Mouse (Mus musculus): ENCODE data around the gene Timp3. TPM values are rescaled to one million over a fixed set of nuclear protein-coding genes. Genes with fewer than 3 reads are reported as not detected.

Gene Timp3
- total and polyA plus RNA-seq, 3 experiments, result not detected

DNA sequence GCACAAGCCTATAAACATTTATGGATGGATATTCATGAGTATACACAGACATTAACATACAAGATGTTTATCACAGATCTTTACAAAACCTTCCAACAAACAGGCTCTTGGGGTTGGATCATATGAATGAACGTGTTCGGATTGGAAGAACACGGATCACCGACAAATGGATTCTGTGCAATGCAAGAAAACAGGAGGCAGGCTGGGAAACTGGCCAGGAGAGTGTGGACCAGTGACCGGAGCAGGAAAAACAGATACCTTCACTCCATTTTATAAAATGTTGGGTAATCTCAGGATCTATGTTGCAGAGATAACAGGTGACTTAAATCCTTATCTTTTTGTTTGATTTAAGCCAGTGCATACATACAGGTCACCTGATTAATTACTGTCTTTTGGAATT is 20.0 kb downstream of the Timp3 start (continued):
- TF ChIP-seq POLR2AphosphoS5 (IDR thresholded peaks at IDR 0.05; ENCODE audit: borderline replicate concordance, low read depth, low read length) (no peak), ZKSCAN1 (IDR thresholded peaks at IDR 0.05; ENCODE audit: low read depth, low read length) (no peak)

DNA sequence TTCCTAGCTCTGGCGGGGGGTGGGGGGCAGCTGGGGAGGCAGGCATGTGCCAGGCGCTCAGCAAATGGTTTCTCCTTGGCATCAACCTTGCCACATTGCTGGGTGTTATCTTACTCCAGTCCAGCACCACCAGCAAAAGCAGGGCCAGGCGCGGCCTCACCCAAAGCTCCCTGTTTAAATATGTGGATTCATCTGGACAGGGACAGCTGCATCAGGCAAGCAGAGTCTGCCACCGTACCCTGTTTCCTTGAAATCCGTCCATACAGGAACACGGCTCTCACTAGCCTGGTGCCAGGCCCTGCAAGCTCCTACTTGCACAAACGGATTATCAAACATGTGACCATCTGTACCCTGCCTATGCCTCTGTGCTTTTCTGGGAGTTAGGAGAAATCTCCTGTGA is 21.0 kb downstream of the Timp3 start:
- TF ChIP-seq UBTF (IDR thresholded peaks at IDR 0.05; ENCODE audit: borderline replicate concordance, insufficient read depth, low read depth, low read length) (no peak), MAFK (IDR thresholded peaks at IDR 0.05; ENCODE audit: borderline replicate concordance, low read depth, low read length) (no peak), E2F4 (IDR thresholded peaks at IDR 0.05; ENCODE audit: borderline replicate concordance, low read depth, low read length) (no peak), BHLHE40 (IDR thresholded peaks at IDR 0.05; ENCODE audit: borderline replicate concordance, low read depth, low read length) (no peak), USF2 (IDR thresholded peaks at IDR 0.05; ENCODE audit: borderline replicate concordance in 1 of 2, insufficient read depth in 1 of 2, low read depth in 1 of 2, low read length in 2 of 2) (no peak), MYC (IDR thresholded peaks at IDR 0.05; ENCODE audit: low read depth, low read length) (no peak), ETS1 (IDR thresholded peaks at IDR 0.05; ENCODE audit: low read depth, low read length) (no peak), CHD1 (IDR thresholded peaks at IDR 0.05; ENCODE audit: low read depth, low read length) (no peak), CHD2 (IDR thresholded peaks at IDR 0.05; ENCODE audit: low read length) (no peak), MAX (IDR thresholded peaks at IDR 0.05; ENCODE audit: low read length) (no peak), SMC3 (IDR thresholded peaks at IDR 0.05; ENCODE audit: low read depth, low read length) (no peak), TBP (IDR thresholded peaks at IDR 0.05; ENCODE audit: low read depth, low read length) (no peak), POLR2AphosphoS2 (IDR thresholded peaks at IDR 0.05; ENCODE audit: low read length) (no peak), MYB (IDR thresholded peaks at IDR 0.05; ENCODE audit: low read depth, low read length) (no peak), JUND (IDR thresholded peaks at IDR 0.05; ENCODE audit: low read depth, low read length) (no peak), ZKSCAN1 (IDR thresholded peaks at IDR 0.05; ENCODE audit: low read depth, low read length) (no peak), SIN3A (IDR thresholded peaks at IDR 0.05; ENCODE audit: low read length) (no peak)
- H3K36me3 ChIP-seq (ENCODE audit: control insufficient read depth in 1 of 2, insufficient read depth in 2 of 2, low read length in 2 of 2), result no peaks in the 10 kb centered on the region
- no peak for DNase-seq (ENCODE audit: low read depth, low spot score)

GRCm38 (mm10) chr10:86322006-86322405 is 21.8 kb downstream of the Timp3 start:
- H3K4me3 ChIP-seq (ENCODE audit: control insufficient read depth in 1 of 2, insufficient read depth in 1 of 2, low read depth in 2 of 2, low read length in 2 of 2), result no peak overlapping the region
- no peak overlapping the region for H3K27ac ChIP-seq (ENCODE audit: control insufficient read depth, low read depth, low read length)
- H3K79me2 ChIP-seq (ENCODE audit: control insufficient read depth, insufficient read depth, low read length, poor library complexity), result no peaks in the 10 kb centered on the region
- no peaks in the 10 kb centered on the region for H3K9me3 ChIP-seq (replicated peaks; ENCODE audit: insufficient read depth, low read length)
- no peaks in the 10 kb centered on the region for H3K27me3 ChIP-seq (ENCODE audit: control insufficient read depth in 1 of 2, insufficient read depth in 2 of 2, low read length in 2 of 2)
- no peak overlapping the region for H3K9ac ChIP-seq (ENCODE audit: control insufficient read depth, low read depth, low read length, poor library complexity, severe bottlenecking)
- H3K4me1 ChIP-seq (ENCODE audit: control insufficient read depth in 1 of 2, insufficient read depth in 2 of 2, low read length in 2 of 2), result no peaks in the 10 kb centered on the region
- TF ChIP-seq ZKSCAN1 (IDR thresholded peaks at IDR 0.05; ENCODE audit: low read depth, low read length) (no peak), UBTF (IDR thresholded peaks at IDR 0.05; ENCODE audit: borderline replicate concordance, insufficient read depth, low read depth, low read length) (no peak), CHD2 (IDR thresholded peaks at IDR 0.05; ENCODE audit: low read length) (no peak), POLR2AphosphoS2 (IDR thresholded peaks at IDR 0.05; ENCODE audit: low read length) (no peak), RAD21 (IDR thresholded peaks at IDR 0.05; ENCODE audit: low read depth, low read length) (no peak), ZNF384 (IDR thresholded peaks at IDR 0.05; ENCODE audit: low read depth, low read length) (no peak), HCFC1 (IDR thresholded peaks at IDR 0.05; ENCODE audit: low read depth, low read length) (no peak), MXI1 (IDR thresholded peaks at IDR 0.05; ENCODE audit: low read depth, low read length) (no peak), TCF12 (IDR thresholded peaks at IDR 0.05; ENCODE audit: low read depth, low read length) (no peak), MYB (IDR thresholded peaks at IDR 0.05; ENCODE audit: low read depth, low read length) (no peak), CTCF (IDR thresholded peaks at IDR 0.05 in 2 of 3, conservative IDR thresholded peaks at IDR 0.05 in 1 of 3; ENCODE audit: control insufficient read depth in 1 of 3, insufficient read depth in 1 of 3, low read depth in 2 of 3, low read length in 3 of 3, poor library complexity in 1 of 3, severe bottlenecking in 1 of 3) (no peak), GABPA (IDR thresholded peaks at IDR 0.05; ENCODE audit: low read depth, low read length) (no peak), MAZ (IDR thresholded peaks at IDR 0.05; ENCODE audit: low read depth, low read length) (no peak), NELFE (IDR thresholded peaks at IDR 0.05; ENCODE audit: low read depth, low read length) (no peak), MYC (IDR thresholded peaks at IDR 0.05; ENCODE audit: low read depth, low read length) (no peak), MAX (IDR thresholded peaks at IDR 0.05; ENCODE audit: low read length) (no peak), USF2 (IDR thresholded peaks at IDR 0.05; ENCODE audit: borderline replicate concordance in 1 of 2, insufficient read depth in 1 of 2, low read depth in 1 of 2, low read length in 2 of 2) (no peak), ELF1 (IDR thresholded peaks at IDR 0.05; ENCODE audit: low read depth, low read length) (no peak), E2F4 (IDR thresholded peaks at IDR 0.05; ENCODE audit: borderline replicate concordance, low read depth, low read length) (no peak)
- no peak for DNase-seq (ENCODE audit: low read depth, low spot score)
- no peaks in the 10 kb centered on the region for H3K36me3 ChIP-seq (ENCODE audit: control insufficient read depth in 1 of 2, insufficient read depth in 2 of 2, low read length in 2 of 2)

More for the DNA sequence above, 21.0 kb downstream of the Timp3 start:
- Histone ChIP-seq H3K4me3 (ENCODE audit: control insufficient read depth in 1 of 2, insufficient read depth in 1 of 2, low read depth in 2 of 2, low read length in 2 of 2) (no peak overlapping the region), H3K4me1 (ENCODE audit: control insufficient read depth in 1 of 2, insufficient read depth in 2 of 2, low read length in 2 of 2) (no peaks in the 10 kb centered on the region), H3K9ac (ENCODE audit: control insufficient read depth, low read depth, low read length, poor library complexity, severe bottlenecking) (no peak overlapping the region), H3K9me3 (replicated peaks; ENCODE audit: insufficient read depth, low read length) (no peaks in the 10 kb centered on the region), H3K79me2 (ENCODE audit: control insufficient read depth, insufficient read depth, low read length, poor library complexity) (no peaks in the 10 kb centered on the region), H3K27me3 (ENCODE audit: control insufficient read depth in 1 of 2, insufficient read depth in 2 of 2, low read length in 2 of 2) (no peaks in the 10 kb centered on the region), H3K27ac (ENCODE audit: control insufficient read depth, low read depth, low read length) (no peak overlapping the region)

Data from MEL (cell line).